Mouse (Mus musculus): ENCODE data around the gene Fam208b. TPM values are rescaled to one million over a fixed set of nuclear protein-coding genes. Genes with fewer than 3 reads are reported as not detected.
A peak's percentile ranks its signal among the peaks of the same experiment; 100 is the strongest.
"Not testable (repeated sequence)": the region's sequence is repeated elsewhere in the genome, so short reads cannot be mapped to it uniquely, and the experiment has no call there.

Gene Fam208b
- total RNA-seq, 1 experiment from 2014 or later, result 83.3 TPM

GRCm38 (mm10) chr13:3596232-3596631 is 14.7 kb downstream of the Fam208b start:
- ATAC-seq (ENCODE audit: extremely low read depth, insufficient number of reproducible peaks, low FRiP score, poor library complexity, severe bottlenecking), result no peak

- ATAC-seq (ENCODE audit: extremely low read depth, insufficient number of reproducible peaks, low FRiP score, poor library complexity, severe bottlenecking), result no peak
Measured at GRCm38 (mm10) chr13:3594311-3594710, 16.6 kb downstream of the Fam208b start.

- no peak for ATAC-seq (ENCODE audit: extremely low read depth, insufficient number of reproducible peaks, low FRiP score, poor library complexity, severe bottlenecking)
Measured at GRCm38 (mm10) chr13:3590789-3591188, 20.1 kb downstream of the Fam208b start.

GRCm38 (mm10) chr13:3563953-3564352 is 47.0 kb downstream of the Fam208b start:
- no peak for ATAC-seq (ENCODE audit: extremely low read depth, insufficient number of reproducible peaks, low FRiP score, poor library complexity, severe bottlenecking)

GRCm38 (mm10) chr13:3563130-3563529 is 47.8 kb downstream of the Fam208b start:
- ATAC-seq (ENCODE audit: extremely low read depth, insufficient number of reproducible peaks, low FRiP score, poor library complexity, severe bottlenecking), result no peak

- no peak for ATAC-seq (ENCODE audit: extremely low read depth, insufficient number of reproducible peaks, low FRiP score, poor library complexity, severe bottlenecking)
Measured at GRCm38 (mm10) chr13:3547856-3548255, 63.1 kb downstream of the Fam208b start.

- no peak for ATAC-seq (ENCODE audit: extremely low read depth, insufficient number of reproducible peaks, low FRiP score, poor library complexity, severe bottlenecking)
Measured at GRCm38 (mm10) chr13:3547410-3547809, 63.5 kb downstream of the Fam208b start.

- ATAC-seq (ENCODE audit: extremely low read depth, insufficient number of reproducible peaks, low FRiP score, poor library complexity, severe bottlenecking), result no peak
Measured at GRCm38 (mm10) chr13:3544925-3545324, 66.0 kb downstream of the Fam208b start.

- ATAC-seq (ENCODE audit: extremely low read depth, insufficient number of reproducible peaks, low FRiP score, poor library complexity, severe bottlenecking), result no peak
Measured at GRCm38 (mm10) chr13:3544077-3544874, 66.6 kb downstream of the Fam208b start.

- ATAC-seq (ENCODE audit: extremely low read depth, insufficient number of reproducible peaks, low FRiP score, poor library complexity, severe bottlenecking), result peak; percentile 13; the same call in 1 of the 2 replicates
Measured at GRCm38 (mm10) chr13:3541159-3541782, 69.6 kb downstream of the Fam208b start.

- no peak for ATAC-seq (ENCODE audit: extremely low read depth, insufficient number of reproducible peaks, low FRiP score, poor library complexity, severe bottlenecking)
Measured at GRCm38 (mm10) chr13:3540166-3540565, 70.7 kb downstream of the Fam208b start.

- no peak for ATAC-seq (ENCODE audit: extremely low read depth, insufficient number of reproducible peaks, low FRiP score, poor library complexity, severe bottlenecking)
Measured at GRCm38 (mm10) chr13:3538969-3539562, 71.8 kb downstream of the Fam208b start.

- ATAC-seq (ENCODE audit: extremely low read depth, insufficient number of reproducible peaks, low FRiP score, poor library complexity, severe bottlenecking), result no peak
Measured at GRCm38 (mm10) chr13:3538223-3538968, 72.5 kb downstream of the Fam208b start.

GRCm38 (mm10) chr13:3537594-3538222 is 73.2 kb downstream of the Fam208b start, which contains the start of gene Gdi2:
Gene Gdi2, plus strand, starts transcription at chr13:3538063.
- peak; percentile 91 for ATAC-seq (ENCODE audit: extremely low read depth, insufficient number of reproducible peaks, low FRiP score, poor library complexity, severe bottlenecking)

- ATAC-seq (ENCODE audit: extremely low read depth, insufficient number of reproducible peaks, low FRiP score, poor library complexity, severe bottlenecking), result no peak
Measured at GRCm38 (mm10) chr13:3534146-3534545, 76.8 kb downstream of the Fam208b start.

GRCm38 (mm10) chr13:3532451-3532850 is 78.5 kb downstream of the Fam208b start:
- ATAC-seq (ENCODE audit: extremely low read depth, insufficient number of reproducible peaks, low FRiP score, poor library complexity, severe bottlenecking), result no peak

- ATAC-seq (ENCODE audit: extremely low read depth, insufficient number of reproducible peaks, low FRiP score, poor library complexity, severe bottlenecking), result no peak
Measured at GRCm38 (mm10) chr13:3531692-3532320, 79.1 kb downstream of the Fam208b start.

- ATAC-seq (ENCODE audit: extremely low read depth, insufficient number of reproducible peaks, low FRiP score, poor library complexity, severe bottlenecking), result not testable (repeated sequence)
Measured at GRCm38 (mm10) chr13:3531176-3531575, 79.7 kb downstream of the Fam208b start.

All from neutrophil, adult 5-6 weeks (primary cell).